Mouse (Mus musculus) heart, embryonic 16.5 days (tissue): Measurements from ENCODE around the gene Vps13d. TPM values are rescaled to one million over a fixed set of nuclear protein-coding genes. Genes with fewer than 3 reads are reported as not detected.

ENCODE experiments used
- ATAC-seq: fragments of 200-750 bp; cut with Nextera tagmentation; replicated peaks from 2 replicates; pipeline ENCODE4 v1.8.0; 2017; ENCODE audit warnings: moderate number of reproducible peaks; ENCODE audit not compliant: insufficient read depth, low FRiP score; ENCODE audit errors: extremely low read depth
- H3K27ac ChIP-seq: fragments of 300-500 bp; sonication (generic); 2 replicates; pipeline ENCODE4 v1.5.1; 2014; ENCODE audit warnings: mild to moderate bottlenecking, low read length, control low read depth, moderate library complexity
- H3K27me3 ChIP-seq: fragments of 300-500 bp; sonication (generic); 2 replicates; pipeline ENCODE4 v1.6.1; 2014; ENCODE audit warnings: low read length, mixed read lengths; ENCODE audit not compliant: control insufficient read depth, insufficient read depth
- H3K36me3 ChIP-seq: fragments of 300-500 bp; sonication (generic); 2 replicates; pipeline ENCODE4 v1.6.1; 2014; ENCODE audit not compliant: control insufficient read depth, insufficient read depth
- H3K4me1 ChIP-seq: fragments of 300-500 bp; sonication (generic); 2 replicates; pipeline ENCODE4 v1.6.1; 2014; ENCODE audit warnings: low read length, mixed read lengths; ENCODE audit not compliant: control insufficient read depth, insufficient read depth
- H3K4me2 ChIP-seq: fragments of 300-500 bp; sonication (generic); 2 replicates; pipeline ENCODE4 v1.6.1; 2014; ENCODE audit warnings: low read depth, mild to moderate bottlenecking, control low read depth, low read length
- H3K4me3 ChIP-seq: fragments of 300-500 bp; sonication (generic); 2 replicates; pipeline ENCODE4 v1.5.1; 2014; ENCODE audit warnings: mild to moderate bottlenecking, control low read depth, low read length
- H3K9ac ChIP-seq: fragments of 300-500 bp; sonication (generic); 2 replicates; pipeline ENCODE4 v1.6.1; 2014; ENCODE audit warnings: low read length, control low read depth
- H3K9me3 ChIP-seq: fragments of 300-500 bp; sonication (generic); replicated peaks from 2 replicates; pipeline ENCODE4 v1.6.1; 2016; ENCODE audit warnings: low read length; ENCODE audit not compliant: control insufficient read depth
- WGBS: fragments of 180-500 bp; shearing (Covaris S2); extraction: QIAGEN DNeasy Blood & Tissue Kit; methylation state at CpG from one replicate; pipeline ENCODE4 v1.1.7; 2014; 5-methylcytosine and 5-hydroxymethylcytosine counted together
- polyA plus RNA-seq: library from polyadenylated mRNA; unstranded; fragments of >200 nt; fragmentation: Nextera tagmentation; extraction: Ambion mirVana; gene quantifications from 2 replicates; pipeline ENCODE4 v1.2.1, GENCODE M21; 2015

Gene Vps13d
- polyA plus RNA-seq, 1 experiment from 2014 or later, result 9.0 TPM

GRCm38 (mm10) chr4:145147006-145147961, 47.5 kb downstream of the Vps13d start:
- no peak overlapping the region for H3K27ac ChIP-seq
- H3K4me2 ChIP-seq, result no peak overlapping the region
- WGBS, result 42% methylated on average over 5 of the region's 5 CpGs
- H3K36me3 ChIP-seq, result peaks cover 42% of the 10 kb centered on the region
- no peaks in the 10 kb centered on the region for H3K27me3 ChIP-seq
- no peak overlapping the region for H3K4me3 ChIP-seq
- H3K9me3 ChIP-seq, result no peaks in the 10 kb centered on the region
- peak; percentile 30; the same call in 1 of the 2 replicates for ATAC-seq
- peaks cover 6% of the 10 kb centered on the region for H3K4me1 ChIP-seq
- H3K9ac ChIP-seq, result no peak overlapping the region

- Histone ChIP-seq H3K4me3 (no peak overlapping the region), H3K9ac (no peak overlapping the region), H3K36me3 (peaks cover 54% of the 10 kb centered on the region), H3K4me1 (peaks cover 6% of the 10 kb centered on the region), H3K4me2 (no peak overlapping the region), H3K27me3 (no peaks in the 10 kb centered on the region), H3K27ac (no peak overlapping the region), H3K9me3 (no peaks in the 10 kb centered on the region; the same call in 1 of the 2 replicates)
- 56% methylated on average over 5 of the region's 5 CpGs for WGBS
- 0 out of 2 replicates have a peak, but pooled peaks have one; percentile 50 for ATAC-seq
These were observed 51.3 kb downstream of the Vps13d start for GRCm38 (mm10) chr4:145143533-145143932.

DNA sequence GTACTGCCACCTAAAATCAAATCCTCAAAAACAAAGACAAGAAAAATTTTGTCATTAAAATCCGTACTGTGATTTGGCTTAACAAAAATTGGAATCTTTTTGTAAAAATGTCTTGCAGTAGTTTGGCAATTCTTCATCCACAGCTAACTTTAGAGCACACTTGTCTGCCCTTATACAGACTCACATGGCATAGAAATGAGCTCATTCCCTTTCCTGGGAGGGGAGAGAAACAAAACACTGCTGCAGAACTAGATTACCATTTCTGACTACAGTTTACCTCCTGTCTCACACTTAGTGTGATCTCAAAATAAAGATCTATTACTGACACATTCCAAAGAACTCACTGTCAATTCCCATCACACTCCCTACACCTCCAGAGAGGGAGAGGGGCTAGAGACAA, 58.1 kb downstream of the Vps13d start:
- Histone ChIP-seq H3K4me1 (0 out of 2 replicates have a peak, but pooled peaks cover 4% of the 10 kb centered on the region), H3K9me3 (no peaks in the 10 kb centered on the region; the same call in 1 of the 2 replicates), H3K9ac (no peak overlapping the region), H3K36me3 (peaks cover 52% of the 10 kb centered on the region), H3K4me3 (no peak overlapping the region), H3K27ac (peak overlapping the region; percentile 2; the same call in 1 of the 2 replicates), H3K4me2 (no peak overlapping the region), H3K27me3 (no peaks in the 10 kb centered on the region)
- peak; percentile 55 for ATAC-seq
- 78% methylated on average over 1 of the region's 1 CpGs for WGBS

- WGBS, result 75% methylated on average over 4 of the region's 4 CpGs
- H3K4me2 ChIP-seq, result no peak overlapping the region
- 0 out of 2 replicates have a peak, but pooled peaks cover 5% of the 10 kb centered on the region for H3K4me1 ChIP-seq
- H3K27me3 ChIP-seq, result no peaks in the 10 kb centered on the region
- peaks cover 52% of the 10 kb centered on the region for H3K36me3 ChIP-seq
- no peak overlapping the region for H3K4me3 ChIP-seq
- no peak overlapping the region for H3K9ac ChIP-seq
- no peak for ATAC-seq
- no peaks in the 10 kb centered on the region; the same call in 1 of the 2 replicates for H3K9me3 ChIP-seq
- no peak overlapping the region for H3K27ac ChIP-seq
These were observed 59.3 kb downstream of the Vps13d start for GRCm38 (mm10) chr4:145135473-145135872.

DNA sequence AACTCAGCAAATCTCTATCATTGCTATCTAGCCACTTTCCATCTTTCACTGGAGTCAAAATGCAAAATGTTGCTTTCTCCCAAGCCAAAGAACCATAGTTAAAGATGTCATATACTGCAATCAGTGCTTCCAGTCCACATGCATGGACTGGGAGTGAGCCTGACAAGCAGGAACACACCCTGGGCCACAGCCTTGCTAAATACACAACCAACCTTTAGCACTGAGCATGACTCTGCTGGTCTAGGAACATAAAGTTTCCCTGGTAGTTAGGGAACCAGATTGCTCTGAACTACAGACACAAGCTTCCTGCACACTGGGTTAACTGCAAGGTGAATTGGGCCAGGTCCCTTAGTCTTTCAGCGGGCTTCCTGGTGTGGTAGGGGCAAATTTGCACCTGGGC, 64.0 kb downstream of the Vps13d start:
- Histone ChIP-seq H3K4me3 (no peak overlapping the region), H3K4me2 (no peak overlapping the region), H3K9me3 (no peaks in the 10 kb centered on the region), H3K27ac (no peak overlapping the region), H3K27me3 (no peaks in the 10 kb centered on the region), H3K4me1 (0 out of 2 replicates have a peak, but pooled peaks cover 6% of the 10 kb centered on the region), H3K36me3 (peaks cover 61% of the 10 kb centered on the region), H3K9ac (no peak overlapping the region)
- ATAC-seq, result no peak
- WGBS, result 81% methylated on average over 1 of the region's 1 CpGs

DNA sequence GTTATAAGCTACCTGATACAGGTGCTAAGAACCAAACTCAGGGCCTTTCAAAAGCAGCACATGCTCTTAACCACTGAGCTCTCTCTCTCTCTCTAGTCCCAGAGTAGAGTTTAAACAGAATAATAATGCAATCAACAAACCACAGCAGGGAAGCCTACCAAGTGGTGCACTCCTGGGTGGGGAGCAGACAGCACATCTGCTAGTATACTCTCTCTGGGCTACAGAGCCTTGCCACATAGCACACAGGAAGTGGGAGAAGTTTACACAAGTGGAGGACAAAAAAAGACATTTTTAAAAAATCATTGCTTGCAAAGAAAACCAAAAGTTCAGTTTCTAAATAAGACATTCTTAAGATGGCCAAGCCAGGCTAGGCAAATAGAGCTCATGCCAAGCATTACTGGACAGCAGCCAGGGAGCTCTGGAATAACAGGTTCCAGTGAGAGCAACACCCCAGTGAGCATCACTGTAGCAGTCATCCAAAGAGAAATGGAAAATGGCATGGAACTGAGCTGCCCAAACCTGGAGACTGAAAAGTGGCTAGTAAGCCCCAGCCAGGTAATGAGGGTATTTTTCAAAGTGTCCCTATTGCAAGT, 64.8 kb downstream of the Vps13d start:
- peak overlapping the region; percentile 30; the same call in 1 of the 2 replicates for H3K27ac ChIP-seq
- H3K4me1 ChIP-seq, result peaks cover 8% of the 10 kb centered on the region; the same call in 1 of the 2 replicates
- no peaks in the 10 kb centered on the region for H3K27me3 ChIP-seq
- no peak overlapping the region for H3K9ac ChIP-seq
- no peak overlapping the region for H3K4me3 ChIP-seq
- peaks cover 67% of the 10 kb centered on the region for H3K36me3 ChIP-seq
- no peaks in the 10 kb centered on the region for H3K9me3 ChIP-seq
- ATAC-seq, result no peak
- H3K4me2 ChIP-seq, result no peak overlapping the region

- Histone ChIP-seq H3K4me3 (no peak overlapping the region), H3K27me3 (no peaks in the 10 kb centered on the region), H3K9ac (no peak overlapping the region), H3K4me1 (peaks cover 8% of the 10 kb centered on the region; the same call in 1 of the 2 replicates), H3K27ac (no peak overlapping the region), H3K36me3 (peaks cover 70% of the 10 kb centered on the region), H3K9me3 (no peaks in the 10 kb centered on the region), H3K4me2 (no peak overlapping the region)
- ATAC-seq, result no peak
- WGBS, result 81% methylated on average over 4 of the region's 4 CpGs
These were observed 69.2 kb downstream of the Vps13d start for GRCm38 (mm10) chr4:145125463-145126220.

DNA sequence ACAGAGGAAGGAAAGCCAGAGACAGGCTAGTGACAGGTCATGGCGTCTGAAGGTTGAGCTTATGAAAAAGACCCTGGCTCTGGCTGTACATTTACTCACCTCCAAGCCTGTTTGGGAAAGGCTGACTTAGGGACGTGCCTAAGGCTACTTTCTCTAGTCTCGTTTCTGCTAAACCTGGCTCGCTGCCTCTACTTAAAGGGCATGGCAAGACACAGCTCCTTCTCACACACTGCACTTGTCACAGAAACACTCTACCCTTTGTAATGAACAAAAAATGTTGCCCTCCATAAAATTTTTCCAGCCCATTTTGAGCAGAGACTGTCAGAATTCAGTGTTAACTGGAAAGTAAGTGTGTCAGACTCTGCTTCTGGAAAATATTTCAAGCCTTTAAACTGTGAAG, 70.4 kb downstream of the Vps13d start:
- H3K4me3 ChIP-seq, result no peak overlapping the region
- no peaks in the 10 kb centered on the region for H3K9me3 ChIP-seq
- no peak overlapping the region for H3K9ac ChIP-seq
- H3K36me3 ChIP-seq, result peaks cover 71% of the 10 kb centered on the region
- 72% methylated on average over 4 of the region's 4 CpGs for WGBS
- H3K27ac ChIP-seq, result no peak overlapping the region
- no peak for ATAC-seq
- no peak overlapping the region for H3K4me2 ChIP-seq
- no peaks in the 10 kb centered on the region for H3K27me3 ChIP-seq
- peaks cover 2% of the 10 kb centered on the region; the same call in 1 of the 2 replicates for H3K4me1 ChIP-seq
